Mouse (Mus musculus) bone marrow macrophage, adult 2 months (primary cell): ENCODE data around the gene Twsg1.

Experiments used
- CTCF ChIP-seq: IDR thresholded peaks from 2 replicates; pipeline ENCODE4 v1.5.1; 2012; ENCODE audit warnings: low read depth, mild to moderate bottlenecking, low read length, moderate library complexity
- POLR2A ChIP-seq: IDR thresholded peaks from 2 replicates; pipeline ENCODE4 v1.6.1; 2012; ENCODE audit warnings: mild to moderate bottlenecking, low read depth, low read length, borderline replicate concordance

DNA sequence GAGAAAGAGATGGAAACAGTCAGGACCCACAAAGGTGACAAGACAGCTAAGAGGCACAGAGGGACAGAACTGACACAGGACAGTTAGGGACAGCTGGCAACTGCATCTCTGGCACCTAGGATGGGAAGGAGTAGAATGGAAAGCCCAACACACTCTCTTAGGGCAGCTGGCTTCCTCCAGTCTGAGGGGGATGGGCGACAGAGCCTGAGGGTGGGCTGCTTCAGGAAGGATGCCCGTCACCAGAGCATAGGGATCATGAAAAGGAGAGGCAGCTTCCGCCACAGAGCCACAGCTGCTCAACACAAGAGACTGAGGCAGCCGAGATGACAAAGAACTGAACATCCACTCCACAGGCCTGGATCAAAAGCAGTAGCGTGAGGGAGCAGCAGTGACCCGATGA lies 19.5 kb downstream of the Twsg1 start:
- TF ChIP-seq CTCF, result no peak
- no peak for TF ChIP-seq POLR2A
